Mouse (Mus musculus): Measurements from ENCODE around the gene Pla2g6.

Pla2g6 gene

DNA sequence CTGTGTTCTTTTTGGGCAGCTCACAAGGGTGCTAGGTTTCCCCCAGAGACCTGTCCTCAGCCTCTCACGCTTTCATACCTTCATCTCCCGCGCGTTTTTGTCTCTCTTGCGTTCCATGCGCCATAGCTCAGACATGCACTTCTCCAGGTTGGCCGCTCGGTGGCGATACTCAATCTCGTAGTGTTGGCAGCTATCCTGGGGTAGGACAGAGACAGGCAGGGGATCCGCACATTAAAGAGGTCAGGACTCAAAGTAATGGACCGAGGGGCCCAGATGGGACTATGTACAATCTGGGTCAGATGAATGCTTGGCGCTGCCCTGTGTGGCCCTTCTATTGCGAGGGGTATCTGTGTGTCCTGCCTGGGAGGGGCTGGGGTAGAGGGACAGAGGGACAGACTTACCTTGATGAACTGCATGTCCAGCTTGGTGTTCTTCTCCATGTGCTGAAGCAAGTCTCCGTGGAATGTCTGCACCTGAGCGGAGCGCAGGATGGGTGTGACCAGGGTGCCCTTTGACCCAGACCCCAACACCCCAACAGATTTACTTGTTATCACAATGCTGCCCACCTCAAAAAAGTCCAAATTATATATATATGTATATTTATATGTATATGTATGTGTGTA is 57.0 kb downstream of the Pla2g6 start:
- peak; percentile 74 for DNase-seq (ENCODE audit: low spot score)

DNA sequence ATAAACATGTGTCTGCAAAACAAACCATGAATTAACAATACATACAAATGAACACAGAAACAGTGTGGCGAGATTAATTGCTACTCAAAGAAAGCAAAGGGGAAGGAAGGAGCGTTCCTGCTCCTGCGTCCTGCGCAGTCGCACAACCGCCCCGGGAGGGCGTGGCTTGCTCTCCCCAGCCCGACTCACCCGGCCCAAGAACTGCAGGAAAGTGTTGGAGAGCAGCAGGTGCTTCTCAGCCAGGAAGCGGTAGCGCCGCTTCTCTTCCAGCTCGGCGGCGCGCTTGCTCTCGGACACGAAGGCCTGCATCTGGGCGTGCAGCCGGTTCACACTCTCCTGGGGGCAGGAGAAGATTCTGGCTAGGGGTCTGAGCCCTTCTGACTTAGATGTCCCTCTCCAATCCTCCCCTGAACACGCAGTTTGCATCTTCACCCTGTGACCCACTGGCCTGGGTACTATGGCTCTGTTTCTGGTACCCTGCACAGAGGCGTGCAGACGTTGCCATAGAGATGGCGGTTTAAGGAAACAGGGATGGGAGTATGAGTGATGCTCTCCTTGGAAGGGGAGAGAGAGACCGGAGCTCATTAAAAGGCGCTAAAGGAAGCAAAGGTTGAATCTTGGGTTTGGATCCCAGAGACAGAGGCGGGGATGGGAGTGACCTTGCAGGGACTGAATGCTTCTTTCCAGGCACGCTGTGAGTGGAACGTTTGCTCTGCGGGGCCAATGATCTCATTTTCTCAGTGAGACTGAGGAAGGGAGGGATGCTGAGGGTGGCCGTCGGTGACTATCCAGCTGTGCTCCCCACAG is 57.7 kb downstream of the Pla2g6 start:
- peak; percentile 82 for DNase-seq (ENCODE audit: low spot score)

DNA sequence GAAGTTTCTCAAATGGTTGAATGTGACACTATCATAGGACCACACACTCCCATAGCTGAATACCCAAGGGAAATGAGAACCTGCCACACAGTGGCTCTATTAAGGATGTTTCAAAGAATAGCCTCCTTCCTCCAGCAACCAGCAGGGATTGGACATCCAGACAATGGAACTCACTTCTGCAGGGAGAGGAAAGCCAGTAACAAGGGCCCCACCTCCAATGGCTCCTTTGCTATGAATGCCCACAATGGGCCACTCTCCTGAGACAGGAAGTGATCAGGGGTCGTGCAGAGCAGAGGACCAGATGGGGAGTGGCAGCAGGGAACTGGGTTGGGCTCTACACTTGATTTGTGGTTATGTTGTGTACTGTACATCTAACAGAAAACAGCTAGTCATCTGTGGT is 59.7 kb downstream of the Pla2g6 start:
- no peak for DNase-seq (ENCODE audit: low spot score)

DNA sequence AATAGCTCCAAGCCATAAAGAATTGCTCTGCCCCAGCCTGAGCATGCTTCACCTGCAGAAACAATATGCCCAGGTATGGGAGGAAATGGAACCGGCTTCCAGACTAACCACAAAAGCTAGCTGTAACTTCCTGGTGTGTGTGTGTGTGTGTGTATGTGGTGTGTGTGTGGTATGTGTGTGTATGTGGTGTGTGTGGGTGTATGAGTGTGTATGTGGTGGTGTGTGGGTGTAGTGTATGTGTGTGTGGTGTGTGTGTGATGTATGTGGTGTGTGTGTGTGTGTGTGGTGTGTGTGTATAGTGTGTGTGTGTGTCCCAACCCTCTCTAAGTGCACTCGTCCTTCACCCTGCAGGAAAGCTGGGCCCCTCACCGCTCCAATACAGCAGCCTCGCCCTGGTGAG is 62.8 kb downstream of the Pla2g6 start:
- DNase-seq (ENCODE audit: low spot score): no peak

DNA sequence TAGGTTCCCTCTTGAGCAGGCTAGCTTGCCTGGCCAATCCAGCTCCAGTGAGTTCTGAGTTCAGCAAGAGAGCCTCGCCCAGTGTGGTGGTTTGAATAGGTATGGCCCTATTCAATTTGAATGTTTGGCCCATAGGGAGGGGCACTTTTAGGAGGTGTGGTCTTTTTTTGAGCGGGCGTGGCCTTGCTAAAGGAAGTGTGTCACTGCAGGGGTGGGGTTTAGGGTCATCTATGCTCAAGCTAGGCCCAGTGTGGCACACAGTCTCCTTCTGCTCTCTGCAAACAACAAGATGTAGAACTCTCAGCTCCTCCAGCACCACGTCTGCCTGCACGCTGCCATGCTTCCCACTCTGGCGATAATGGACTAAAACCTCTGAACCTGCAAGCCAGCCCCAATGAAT is 64.5 kb downstream of the Pla2g6 start:
- DNase-seq (ENCODE audit: low spot score): no peak

DNA sequence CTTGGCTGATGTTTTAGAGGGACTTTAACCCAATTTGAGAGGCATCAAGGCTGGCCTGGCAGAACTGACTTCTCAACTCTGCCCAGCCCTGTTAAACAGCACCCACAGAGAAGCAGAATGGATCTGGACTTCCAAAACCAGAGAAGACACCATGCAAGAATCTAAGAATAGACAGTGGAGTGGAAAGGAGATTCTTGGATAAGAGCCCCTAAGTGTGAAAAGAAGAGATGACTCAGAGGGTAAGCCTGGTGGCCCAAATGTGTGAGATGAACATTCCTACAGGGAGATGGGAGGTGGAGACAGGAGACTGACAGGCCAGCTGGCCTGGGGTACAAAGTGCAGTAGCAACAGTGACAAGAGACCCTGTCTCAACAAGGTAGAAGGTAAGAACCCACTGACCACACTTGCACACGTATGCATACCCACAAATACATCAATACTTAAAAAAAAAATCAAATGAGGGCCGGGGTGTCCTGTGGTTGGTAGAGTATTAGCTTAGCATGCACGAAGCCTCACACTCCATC is 65.3 kb downstream of the Pla2g6 start:
- DNase-seq (ENCODE audit: low spot score): no peak

DNA sequence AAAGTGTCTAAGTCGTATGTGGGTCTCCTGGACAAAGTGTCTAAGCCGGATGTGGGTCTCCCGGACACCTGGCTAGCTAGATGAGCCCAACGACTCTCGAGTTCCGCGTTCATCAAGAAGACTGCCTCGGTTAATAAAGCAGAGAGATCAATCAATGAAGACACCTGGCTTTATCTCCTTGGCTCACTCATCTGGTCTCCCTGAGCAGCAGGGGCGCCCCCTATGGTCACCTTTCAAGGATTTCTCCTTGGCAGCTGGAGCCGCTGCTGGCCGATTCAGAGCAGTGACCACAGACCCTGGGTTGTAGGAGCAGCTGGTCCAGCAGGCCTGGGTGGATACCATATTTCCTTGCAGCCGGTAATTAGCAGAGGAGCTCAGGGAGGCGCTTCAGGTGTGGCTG is 65.8 kb downstream of the Pla2g6 start:
- DNase-seq (ENCODE audit: low spot score): no peak

DNA sequence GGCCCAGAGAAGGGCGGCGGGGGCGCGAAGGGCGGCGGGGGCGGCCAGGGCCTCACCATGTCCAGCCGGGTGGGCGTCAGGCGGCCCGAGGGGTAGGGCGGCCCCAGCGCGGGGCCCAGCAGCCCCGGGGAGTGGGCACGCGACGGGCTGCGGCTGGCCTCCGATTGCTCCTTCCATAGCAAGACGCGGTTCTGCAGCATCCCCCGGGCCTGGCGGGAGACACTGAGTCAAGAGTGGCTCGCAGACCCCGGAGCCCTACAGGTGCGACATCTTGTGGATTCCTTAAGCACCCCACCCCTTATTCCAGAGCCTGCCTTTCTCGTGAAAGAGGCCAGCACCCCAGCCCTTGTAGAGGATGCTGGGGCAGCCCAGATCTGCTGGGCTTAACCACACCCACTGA is 66.4 kb downstream of the Pla2g6 start:
- no peak for DNase-seq (ENCODE audit: low spot score)

DNA sequence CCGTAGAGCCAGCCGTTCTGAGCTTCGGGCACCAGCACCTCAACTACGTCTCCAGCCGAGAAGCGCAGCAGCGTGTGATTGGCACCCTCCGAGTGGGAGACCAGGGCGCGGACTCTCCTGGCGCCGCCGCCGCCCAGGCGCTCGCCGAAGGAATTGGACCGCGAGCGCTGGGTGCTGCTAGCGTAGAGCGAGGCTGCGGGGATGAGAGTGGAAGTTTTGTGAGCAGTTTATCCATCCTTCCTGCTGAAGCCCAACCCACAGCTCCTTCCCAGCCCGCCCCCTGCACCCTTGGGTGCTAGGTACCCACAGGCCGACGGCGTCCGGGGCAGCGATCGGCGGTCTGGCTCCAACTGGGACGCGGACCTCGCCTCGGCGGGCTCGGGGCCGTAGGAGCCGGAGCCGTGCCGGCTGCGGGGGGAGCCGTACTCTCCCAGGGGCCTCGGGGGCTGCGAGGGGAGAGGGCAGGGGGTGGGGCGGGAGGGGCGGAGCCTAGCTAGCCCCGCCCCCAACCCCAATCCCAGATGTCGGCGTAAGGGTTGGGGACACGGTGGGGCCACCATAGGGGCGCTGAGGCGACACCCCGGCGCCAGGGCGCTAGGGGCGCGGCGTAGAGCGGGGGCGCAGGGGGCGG is 67.0 kb downstream of the Pla2g6 start:
- no peak for DNase-seq (ENCODE audit: low spot score)

DNA sequence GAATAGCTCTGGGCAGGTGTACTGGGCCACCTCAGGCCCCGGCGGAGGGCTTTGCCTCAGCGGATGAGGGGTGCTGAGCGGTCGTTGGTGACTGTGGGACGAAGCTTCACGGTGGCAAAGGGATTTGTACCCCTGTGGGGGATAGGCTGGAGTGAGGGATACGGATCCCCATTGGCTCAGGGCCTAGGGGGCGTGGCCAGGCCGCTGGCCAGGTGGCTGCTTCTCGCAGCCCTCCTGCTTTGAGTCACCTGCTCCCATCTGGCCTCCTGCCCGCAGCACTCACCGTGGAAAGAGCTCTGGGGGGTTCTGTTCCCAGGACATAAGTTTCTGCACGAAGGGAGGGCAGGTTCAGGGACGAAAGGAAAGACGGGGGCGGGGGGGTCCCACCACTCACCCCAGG is 69.7 kb downstream of the Pla2g6 start:
- DNase-seq (ENCODE audit: low spot score): no peak

DNA sequence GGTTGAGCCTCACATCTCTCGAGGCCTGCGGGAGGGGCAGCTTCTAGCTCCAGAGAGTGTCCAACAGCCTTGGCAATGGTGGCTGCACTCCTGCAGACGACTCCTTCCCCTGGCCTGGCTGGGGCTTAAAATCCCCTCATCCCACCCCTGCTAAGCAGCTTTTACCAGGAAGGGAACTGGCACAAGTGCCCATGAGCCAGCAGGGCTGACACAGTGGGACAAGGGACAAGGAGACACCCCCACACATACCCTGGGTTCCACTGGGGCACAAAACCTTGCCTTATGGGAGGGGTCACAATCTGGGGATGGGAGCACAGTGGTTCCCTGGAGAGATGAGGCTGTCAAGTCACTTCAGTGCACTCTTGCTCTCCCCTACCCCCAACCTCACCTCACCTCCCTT is 73.5 kb downstream of the Pla2g6 start, which contains the start of gene Slc16a8:
Gene Slc16a8, minus strand, starts transcription at position 101 of the 400 bp plus-strand sequence.
- DNase-seq (ENCODE audit: low spot score): no peak

DNA sequence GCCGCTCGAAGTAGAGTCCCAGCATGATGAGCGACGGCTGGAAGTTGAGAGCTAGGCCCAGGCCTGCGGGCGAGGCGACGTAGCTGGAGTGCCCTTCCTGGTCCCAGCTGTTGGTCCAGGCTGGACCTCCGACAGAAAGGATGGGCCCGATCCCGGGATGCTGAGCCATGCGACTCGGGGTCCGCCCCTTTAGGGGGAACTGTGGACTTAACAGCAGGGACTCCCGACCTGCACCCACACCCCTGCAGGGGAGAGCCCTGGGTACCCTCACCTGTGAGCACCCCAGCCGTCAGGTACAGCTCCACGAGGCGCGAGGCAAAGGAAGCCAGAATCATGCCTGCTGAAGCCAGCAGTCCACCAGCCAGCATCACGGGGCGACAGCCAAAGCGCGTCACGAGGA is 75.6 kb downstream of the Pla2g6 start:
- DNase-seq (ENCODE audit: low spot score): no peak

DNA sequence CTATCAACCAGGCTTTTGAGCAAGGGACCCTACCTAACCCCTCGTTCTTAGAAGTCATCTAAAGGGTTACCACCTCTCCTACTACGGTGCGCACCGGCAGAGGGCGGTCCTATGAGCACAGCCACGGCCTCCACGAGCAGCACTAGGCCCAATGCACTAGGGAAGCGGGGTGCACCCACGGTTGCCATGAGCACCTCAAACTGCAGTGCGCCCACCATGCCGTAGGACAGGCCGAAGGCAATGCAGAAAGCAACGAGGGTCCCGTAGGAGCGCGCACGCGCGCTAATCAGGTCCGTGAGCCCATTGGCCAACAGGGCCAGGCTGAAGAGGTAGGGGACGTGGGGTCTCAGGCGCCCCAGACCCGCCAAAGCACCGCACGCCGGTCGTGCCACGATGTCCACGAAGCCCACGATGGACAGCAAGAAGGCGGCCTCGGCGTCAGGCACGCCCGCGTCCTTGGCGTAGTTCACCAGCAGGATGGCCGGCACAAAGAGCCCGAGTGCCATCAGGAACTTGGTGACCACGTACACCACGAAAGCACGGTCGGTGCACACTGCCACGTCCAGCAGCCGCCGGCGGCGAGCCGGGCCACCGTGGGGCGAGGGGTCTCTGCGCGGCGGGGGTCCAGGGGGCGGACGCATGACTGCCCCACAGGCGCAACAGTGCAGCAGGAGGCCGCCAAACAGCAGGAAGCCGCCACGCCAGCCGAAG is 76.3 kb downstream of the Pla2g6 start:
- no peak for DNase-seq (ENCODE audit: low spot score)

DNA sequence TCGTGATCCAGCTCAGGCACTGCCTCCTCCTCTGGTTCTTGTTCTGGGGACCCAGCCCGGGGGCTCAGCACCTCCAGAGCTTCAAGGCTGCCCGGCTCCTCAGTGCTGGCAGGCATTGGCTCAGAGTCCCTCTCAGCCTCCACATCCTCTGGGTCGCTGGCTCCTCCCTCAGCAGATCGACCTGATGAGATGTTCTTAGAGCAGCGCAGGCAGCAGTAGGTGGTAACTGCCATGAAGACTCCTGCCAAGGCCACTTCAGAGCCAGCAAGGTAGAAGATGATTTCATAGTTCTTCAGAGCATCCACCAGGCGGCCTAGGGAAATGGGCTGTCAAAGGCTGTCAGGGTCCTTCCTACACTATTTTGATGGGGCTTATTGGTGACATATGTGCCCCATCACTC is 77.0 kb downstream of the Pla2g6 start:
- DNase-seq (ENCODE audit: low spot score): no peak

DNA sequence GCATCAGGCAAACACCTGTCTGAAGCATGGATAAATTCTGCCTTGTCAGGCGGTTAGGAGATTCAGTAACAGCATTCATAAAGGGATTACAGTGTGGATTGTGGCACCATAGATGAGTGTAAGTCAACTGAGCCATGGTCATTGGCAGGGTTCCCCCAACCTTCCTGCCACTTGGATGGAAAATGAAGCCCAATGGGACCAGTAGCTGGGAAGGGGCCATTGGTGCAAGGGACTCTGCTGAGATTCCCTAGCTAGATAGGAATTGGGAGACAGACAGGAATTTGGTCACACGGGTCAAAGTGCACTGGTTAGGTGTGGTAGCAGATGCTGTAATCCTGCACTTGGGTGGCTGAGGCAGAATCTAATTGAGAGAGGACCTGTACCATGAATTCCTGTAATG is 78.0 kb downstream of the Pla2g6 start:
- DNase-seq (ENCODE audit: low spot score): no peak

DNA sequence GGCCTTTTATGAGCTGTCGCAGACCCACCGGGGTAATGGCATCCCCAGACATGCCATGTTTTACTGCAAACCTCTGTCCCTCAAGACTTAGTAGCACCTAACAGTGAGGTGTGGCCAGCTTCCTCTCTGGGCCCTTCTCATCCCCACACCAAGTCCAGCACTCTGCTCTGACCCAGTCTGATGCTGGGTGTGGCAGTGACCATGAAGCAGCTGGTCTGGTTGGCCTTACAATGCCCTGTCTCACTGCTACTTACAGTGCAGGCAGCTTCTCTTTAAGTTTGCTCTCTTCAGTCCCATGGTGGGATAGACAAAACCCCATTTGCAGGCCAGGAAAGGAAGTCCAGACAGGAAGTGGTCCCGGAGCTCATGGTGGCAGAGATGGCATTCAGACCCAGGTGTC is 82.9 kb downstream of the Pla2g6 start:
- DNase-seq (ENCODE audit: low spot score): no peak

DNA sequence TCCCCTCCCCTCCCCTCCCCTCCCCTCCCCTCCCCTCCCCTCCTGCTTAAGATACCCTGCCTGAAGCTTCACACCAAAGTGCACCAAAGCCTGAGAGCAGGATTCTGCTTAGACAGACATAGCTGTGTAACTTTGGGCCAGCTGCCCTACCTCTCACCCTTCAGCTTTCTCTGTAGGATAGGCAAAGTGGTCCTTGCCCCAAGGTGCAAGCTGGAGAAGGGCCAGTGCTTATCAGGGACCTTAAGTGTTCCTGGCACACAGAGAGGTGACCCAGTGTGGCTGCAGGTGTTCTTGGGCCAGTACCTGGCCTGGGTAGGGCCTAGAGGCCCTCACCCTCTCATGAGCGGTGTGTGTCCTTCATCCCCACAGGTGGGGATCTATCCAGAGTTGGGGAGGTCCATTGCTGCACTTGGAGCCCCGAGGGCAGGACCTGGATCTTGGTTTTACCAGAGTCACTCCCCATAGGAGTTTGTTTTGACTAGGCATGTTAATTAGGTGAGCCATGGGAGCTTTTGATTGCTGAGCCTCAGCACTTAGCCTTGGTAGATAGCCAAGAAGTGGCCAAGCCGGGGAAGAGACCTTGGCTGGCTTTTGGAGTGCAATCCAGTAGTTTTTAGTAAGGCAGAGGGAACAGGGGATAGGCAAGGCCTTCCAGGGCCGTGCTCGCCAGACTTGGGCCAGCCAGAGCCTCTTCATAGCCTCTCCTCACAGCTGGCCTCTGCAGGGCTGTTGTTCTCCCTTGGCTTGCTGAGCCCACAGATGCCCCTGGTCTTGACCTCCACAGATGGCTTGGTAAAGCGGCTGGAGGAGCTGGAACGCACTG is 83.9 kb downstream of the Pla2g6 start:
- no peak for DNase-seq (ENCODE audit: low spot score)

DNA sequence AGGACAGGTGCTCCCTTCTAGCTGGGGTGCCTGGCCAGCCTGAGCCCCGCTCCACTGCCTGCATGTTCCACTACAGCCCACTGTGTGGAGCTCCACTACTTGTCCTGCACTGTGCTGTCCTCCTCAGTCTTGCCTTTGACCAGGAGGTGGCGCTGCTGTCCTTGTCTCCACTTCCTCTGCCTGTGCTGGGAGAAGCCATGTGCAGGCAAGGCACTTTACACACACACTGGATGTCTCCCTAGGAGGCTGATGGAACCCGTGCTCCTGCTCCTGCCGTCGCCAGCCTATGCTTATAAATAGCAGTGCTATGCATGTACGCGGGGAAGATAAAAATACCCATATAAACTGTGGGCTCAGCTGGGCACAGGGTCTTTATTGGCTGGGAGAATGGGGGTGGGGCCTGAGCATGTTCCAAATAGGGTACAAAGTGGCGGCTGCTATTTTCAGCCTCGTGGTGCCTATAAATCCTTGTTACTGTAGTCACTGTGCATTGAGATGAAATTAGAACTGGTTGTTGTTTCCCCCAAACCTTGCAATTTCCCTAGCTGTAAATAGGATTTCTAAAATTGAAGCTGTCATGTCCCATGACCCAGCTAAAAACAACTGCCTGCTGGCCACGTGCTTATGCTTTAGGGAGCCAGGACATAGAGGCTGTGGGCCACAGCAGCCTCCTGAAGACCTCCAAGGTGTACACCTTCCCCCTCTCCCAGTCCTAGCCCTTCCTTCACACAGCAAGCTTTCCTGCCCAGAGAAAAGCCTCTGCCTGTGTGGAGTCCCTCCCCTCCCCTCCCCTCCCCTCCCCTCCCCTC is 84.8 kb downstream of the Pla2g6 start:
- peak; percentile 96 for DNase-seq (ENCODE audit: low spot score)

DNA sequence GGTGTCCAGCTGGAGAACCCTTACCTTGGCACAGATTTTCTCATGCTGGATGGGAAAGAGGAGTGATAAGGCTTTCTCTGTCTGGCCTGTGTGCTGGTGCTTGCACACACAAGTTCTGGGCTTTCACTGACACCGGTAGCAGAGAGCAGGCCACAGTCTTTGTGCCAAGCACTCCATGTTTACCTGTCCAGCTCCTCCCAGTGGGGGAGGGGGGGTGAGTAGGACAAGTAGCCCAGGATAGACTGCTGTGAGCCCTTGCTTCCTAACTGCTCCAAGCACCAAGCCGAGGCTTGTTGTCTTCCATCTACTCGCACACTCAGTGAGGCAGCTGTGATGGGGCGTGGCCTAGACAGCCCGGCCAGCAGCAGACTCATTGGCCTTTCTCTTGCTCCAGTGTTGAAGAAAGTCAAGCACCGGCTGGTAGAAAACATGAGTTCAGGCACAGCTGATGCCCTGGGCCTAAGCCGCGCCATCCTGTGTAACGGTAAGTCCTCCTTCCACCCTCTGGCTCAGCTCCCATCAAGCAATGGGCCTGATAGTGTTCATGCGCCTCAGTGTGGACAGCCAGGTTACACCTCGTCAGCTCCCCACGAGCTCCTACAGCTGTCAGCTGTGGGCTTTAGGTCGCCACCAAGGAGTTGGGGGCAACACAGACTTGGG is 85.5 kb downstream of the Pla2g6 start:
- no peak for DNase-seq (ENCODE audit: low spot score)

DNA sequence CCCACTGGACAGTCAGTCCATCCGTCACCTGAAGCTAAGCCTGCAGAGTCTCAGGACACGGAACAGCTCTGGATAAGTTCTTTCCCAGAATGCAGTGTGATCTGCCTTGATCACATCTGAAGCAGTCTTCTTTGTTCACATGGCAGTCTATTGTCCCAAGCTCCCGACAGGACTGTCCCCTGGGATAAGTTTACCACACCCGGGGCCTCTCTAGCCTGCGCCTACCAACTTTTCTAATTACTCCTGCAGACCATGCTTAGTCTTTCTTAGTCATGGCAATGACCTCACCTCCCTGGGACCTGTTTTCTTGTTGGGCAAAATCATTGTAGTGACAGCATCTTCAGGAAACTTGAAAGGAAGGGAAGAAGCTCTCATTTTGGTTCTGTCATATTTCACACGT is 90.2 kb downstream of the Pla2g6 start:
- no peak for DNase-seq (ENCODE audit: low spot score)

Measured in testis, postnatal 10 days (tissue).